Mouse (Mus musculus) common myeloid progenitor, adult 5-6 weeks (primary cell): ENCODE results near the gene Cga. TPM values are rescaled to one million over a fixed set of nuclear protein-coding genes. Genes with fewer than 3 reads are reported as not detected.

ENCODE experiments used
- total RNA-seq: library from RNA; stranded (forward); fragments of 200-1000, 187-1606 nt; gene quantifications from 2 replicates; pipeline ENCODE4 v1.2.3, GENCODE M21; 2017

Cga gene
- total RNA-seq, 1 experiment from 2014 or later = not detected

Other genes with a start within 250 kb of the Cga start
- 23.2 and 24.3 TPM in 2 replicates for gene Slc35a1, start 206.3 kb upstream of the Cga start, total RNA-seq
- not detected in 2 replicates for gene Cfap206, start 163.6 kb upstream of the Cga start, total RNA-seq
- gene Gm136, start 137.5 kb upstream of the Cga start, total RNA-seq = not detected in 2 replicates
- gene Smim8, start 115.4 kb upstream of the Cga start, total RNA-seq = 28.4 and 31.3 TPM in 2 replicates
- gene Zfp292, start 10.8 kb upstream of the Cga start, total RNA-seq = 44.1 and 50.7 TPM in 2 replicates